Mouse (Mus musculus): ENCODE results near the gene Copb1.

GRCm38 (mm10) chr7:114275372-114276004 is 21.0 kb upstream of the Copb1 start:
- no peak for TF ChIP-seq POLR2A (IDR thresholded peaks at IDR 0.05; ENCODE audit: borderline replicate concordance, low read depth, low read length)
- no peak for TF ChIP-seq CTCF (IDR thresholded peaks at IDR 0.05; ENCODE audit: low read depth, low read length)

Measured in bone marrow macrophage, adult 2 months (primary cell).